Mouse (Mus musculus) gastrocnemius, adult 8-10 months (tissue): ENCODE measurements around the gene Gm20388. TPM values are rescaled to one million over a fixed set of nuclear protein-coding genes. Genes with fewer than 3 reads are reported as not detected.

Experiments
- DNase-seq, 2 experiments: peaks; one replicate each; pipeline ENCODE4 v3.0.0; 2022; ENCODE audit warnings: low spot score in 2 of 2
- total RNA-seq, 4 experiments: library from RNA; stranded (reverse); gene quantifications; 2 replicates each; pipeline ENCODE4 v1.2.4; 2022

Gene Gm20388
- total RNA-seq, 4 experiments from 2014 or later = 4.4 to 20.0 (median 7.9) TPM; not detected in 1

DNA sequence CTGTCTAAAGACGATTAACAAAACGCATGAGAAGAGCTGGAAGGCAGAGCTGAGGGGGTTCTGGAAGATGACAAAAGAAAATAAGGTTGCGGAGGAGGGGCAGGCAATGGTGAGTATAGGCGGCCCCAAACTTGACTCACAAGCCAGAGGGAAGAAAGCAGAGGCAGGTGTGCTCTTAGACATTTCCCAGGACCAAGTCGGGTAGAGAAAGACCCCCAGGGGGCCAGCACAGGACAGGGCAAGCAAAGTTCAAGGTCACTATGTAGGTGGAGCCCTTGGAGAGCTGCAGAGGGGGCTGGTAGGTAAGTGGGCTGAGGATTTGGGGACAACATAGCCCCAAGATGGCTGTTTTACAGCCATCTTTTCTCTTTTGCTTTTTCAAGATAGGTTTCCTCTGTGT lies 168.7 kb downstream of the Gm20388 start:
- DNase-seq = no peak

DNA sequence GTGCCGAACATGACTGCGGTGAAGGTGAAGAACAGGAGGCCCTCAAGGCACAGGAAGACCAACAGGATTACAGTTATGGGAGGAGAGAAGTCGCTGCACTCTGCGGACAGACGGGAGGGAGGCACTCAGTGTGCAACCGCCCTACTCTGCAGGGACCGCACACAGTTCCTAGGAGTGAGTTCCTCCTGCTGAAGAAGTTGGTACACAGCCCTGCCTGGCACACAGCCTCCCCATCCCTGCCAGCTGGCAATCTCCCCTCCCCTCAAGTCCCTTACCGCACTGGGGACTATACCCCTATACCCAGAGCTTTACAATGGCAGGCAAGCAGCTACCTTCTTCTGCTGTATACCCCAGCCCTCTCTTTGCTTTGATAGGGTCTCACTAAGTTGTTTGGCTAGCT lies 172.6 kb downstream of the Gm20388 start:
- no peak for DNase-seq

GRCm38 (mm10) chr8:120084783-120085182 lies 174.1 kb downstream of the Gm20388 start:
- DNase-seq = no peak

DNA sequence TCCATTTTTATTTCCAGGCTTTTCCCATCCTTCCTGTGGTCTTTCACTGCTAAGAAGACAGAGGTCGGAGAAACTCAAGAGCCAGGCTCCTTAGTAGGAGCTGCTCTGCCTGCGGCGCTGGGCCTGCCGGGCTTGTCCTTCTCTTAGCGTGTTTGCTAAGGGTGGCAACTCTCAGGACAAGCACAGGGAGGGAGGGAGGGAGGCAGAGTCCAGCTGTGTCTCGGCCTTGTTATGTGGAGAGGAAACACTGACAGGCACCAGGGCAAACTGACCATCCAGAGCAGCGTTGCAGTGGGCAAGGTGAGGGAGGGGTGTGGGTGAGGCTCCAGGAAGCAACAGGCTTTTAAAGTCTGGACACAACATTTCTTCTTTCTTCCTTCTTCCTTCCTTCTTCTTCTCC lies 178.9 kb downstream of the Gm20388 start:
- no peak for DNase-seq

DNA sequence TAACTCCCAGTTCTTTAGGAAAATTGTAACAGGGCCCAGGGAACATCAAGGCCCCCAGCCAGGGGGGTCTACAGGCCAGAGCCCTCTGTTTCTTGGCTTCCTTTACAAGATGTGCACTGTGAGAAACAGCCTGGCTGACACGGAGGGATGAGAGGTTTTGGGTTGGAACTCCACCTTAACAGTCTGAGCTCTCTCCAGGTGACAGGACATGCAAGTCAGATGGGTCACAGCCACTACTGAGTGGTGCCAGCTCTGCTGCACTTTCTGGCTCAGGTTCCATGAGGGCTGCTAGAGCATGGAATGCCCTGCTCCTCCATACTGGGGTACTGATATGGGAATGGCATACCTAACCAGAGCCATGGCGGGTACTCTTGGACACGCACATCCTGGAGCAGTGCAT lies 180.4 kb downstream of the Gm20388 start:
- DNase-seq = no peak

DNA sequence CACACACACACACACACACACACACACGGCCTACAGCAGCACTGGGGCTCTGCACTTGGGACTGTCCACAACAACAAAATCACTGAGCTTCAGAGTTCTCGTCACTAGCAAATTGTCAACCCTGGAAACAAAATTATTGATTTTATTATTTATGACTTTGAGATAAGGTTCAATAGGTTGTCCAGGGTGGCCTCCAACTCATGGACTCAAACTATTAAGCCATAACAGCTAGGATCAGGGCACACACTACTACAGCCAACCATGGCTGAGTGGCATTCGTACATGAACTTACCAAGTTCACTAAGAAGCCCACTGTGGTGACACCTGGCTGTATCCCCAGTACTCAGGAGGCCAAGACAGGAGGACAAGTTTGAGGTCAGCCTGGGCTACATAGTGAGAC lies 182.5 kb downstream of the Gm20388 start:
- no peak for DNase-seq

GRCm38 (mm10) chr8:120094801-120095200 lies 184.2 kb downstream of the Gm20388 start:
- no peak for DNase-seq

- no peak for DNase-seq
Observed at GRCm38 (mm10) chr8:120096486-120096885, 185.8 kb downstream of the Gm20388 start.

- no peak for DNase-seq
Observed at GRCm38 (mm10) chr8:120100388-120101067, 189.9 kb downstream of the Gm20388 start.

GRCm38 (mm10) chr8:120101068-120101972 lies 190.7 kb downstream of the Gm20388 start, which contains the start of gene Zdhhc7:
TSS of gene Zdhhc7 (minus strand) at chr8:120101482.
- DNase-seq = peak; percentile 69 to 70

GRCm38 (mm10) chr8:120103916-120104315 lies 193.3 kb downstream of the Gm20388 start:
- DNase-seq = no peak

DNA sequence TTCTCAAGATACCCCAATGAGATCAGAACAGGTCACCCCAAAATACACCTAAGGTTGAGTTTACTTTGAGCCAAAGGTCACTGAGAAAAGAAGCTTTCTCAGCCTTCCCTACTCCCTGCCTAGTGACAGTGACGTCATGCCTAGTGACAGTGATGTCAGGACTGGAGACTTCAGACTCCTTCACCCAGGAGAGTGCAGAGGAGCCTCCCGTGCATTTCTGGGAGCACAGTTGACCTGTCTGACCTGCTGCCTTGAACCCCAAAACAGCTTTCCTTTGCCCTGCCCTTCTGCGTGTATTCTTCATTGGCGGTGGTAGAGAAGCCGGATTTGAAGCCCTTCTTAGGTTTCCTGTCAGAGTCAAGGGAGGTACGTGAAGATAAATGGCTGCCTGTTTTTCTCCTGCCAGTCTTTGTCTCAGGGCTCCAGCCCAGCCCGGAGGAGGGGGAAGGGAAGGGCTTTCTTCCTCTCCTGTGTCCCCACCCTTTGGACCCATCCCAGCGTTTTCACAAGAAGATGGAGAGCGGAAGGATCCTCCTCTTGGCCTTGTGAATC lies 194.2 kb downstream of the Gm20388 start:
- DNase-seq = peak; percentile 63 to 65

- DNase-seq = peak; percentile 31 to 36
Observed at GRCm38 (mm10) chr8:120109149-120109548, 198.5 kb downstream of the Gm20388 start.

DNA sequence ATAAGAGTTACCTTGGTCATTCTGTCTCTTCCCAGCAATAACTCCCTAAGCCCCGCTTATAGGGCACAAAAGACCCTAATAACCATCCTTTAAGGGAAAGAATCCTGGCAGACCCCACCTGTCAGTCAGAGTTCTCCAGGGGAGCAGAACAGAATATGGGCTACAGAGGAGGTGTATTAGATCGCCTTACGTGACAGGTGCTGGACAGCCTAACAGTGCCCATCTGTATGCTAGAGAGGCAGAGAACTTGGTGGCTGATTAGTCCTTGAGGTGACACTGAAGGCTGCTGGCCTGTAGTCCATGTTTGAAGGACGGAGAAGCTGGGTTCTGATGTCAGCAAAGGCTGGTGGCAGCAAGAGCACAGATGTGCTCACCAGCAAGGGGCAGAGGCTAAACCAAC lies 200.3 kb downstream of the Gm20388 start:
- DNase-seq = no peak

DNA sequence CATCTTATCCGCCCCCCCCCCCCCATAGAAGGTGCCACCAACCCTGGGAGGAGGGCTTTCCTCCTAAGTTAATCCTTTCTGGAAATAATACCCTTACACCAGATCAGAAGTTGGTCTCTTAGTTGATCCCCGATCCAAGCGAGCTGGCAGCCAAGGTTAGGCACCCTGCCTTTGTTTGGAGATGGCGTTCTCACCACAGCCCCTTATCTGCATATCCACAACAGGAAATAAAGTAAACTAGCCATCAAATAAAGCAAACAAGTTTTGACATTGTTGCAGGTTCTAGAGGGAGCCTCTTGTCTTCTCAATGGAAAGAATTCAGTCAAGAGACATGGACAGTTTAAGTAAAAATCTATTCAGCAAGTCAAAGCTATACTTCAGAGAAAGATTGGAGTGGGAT lies 200.7 kb downstream of the Gm20388 start:
- no peak for DNase-seq

DNA sequence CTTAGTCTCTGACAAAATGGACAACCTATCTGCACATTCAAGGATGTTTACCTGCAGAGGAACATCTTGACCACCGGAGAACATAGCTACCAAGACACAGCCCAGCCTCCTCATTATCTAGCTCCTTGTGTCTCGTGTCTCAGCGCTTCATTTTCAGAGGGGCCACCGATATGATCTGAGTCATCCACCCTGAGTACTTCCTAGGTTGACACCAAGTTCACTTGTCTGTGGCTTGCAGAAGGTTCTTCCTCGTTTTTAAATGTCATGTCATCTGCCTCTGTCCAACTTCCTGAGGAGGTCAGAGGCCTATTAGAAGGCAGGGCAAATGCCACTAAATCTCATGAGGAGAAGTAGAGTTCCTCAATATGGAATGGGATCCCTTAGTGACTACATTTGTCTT lies 201.9 kb downstream of the Gm20388 start:
- DNase-seq = no peak

- DNase-seq = peak; percentile 31 to 45
Observed at GRCm38 (mm10) chr8:120113306-120113705, 202.7 kb downstream of the Gm20388 start.

DNA sequence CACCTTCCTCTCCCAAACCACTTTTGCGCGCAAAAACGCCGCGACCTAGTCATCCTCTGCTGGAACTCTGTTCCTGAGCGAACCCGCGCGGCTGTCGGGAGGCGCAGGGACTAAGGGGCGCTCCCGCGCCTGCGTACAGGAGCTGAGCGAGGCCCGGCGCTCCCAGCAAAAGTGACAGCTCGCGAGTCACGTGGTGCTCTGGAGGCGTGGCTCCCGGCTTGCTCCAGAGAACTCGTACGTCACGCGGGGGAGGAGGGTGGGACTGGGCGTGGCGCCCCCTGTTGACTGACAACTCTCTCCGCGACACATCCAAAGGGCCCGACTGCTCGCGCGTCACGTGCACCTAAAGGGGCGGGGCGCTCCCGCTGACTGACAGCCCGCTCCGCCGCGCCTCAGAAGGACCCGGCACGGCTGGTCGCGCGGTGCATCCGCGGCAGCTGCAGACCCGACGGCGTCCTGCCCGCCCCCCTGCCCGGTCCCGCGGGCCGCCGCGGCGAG lies 203.2 kb downstream of the Gm20388 start, which contains the start of gene 6430548M08Rik:
6430548M08Rik (plus strand) TSS at position 395 of the 498 bp plus-strand sequence.
- peak; percentile 100 for DNase-seq

DNA sequence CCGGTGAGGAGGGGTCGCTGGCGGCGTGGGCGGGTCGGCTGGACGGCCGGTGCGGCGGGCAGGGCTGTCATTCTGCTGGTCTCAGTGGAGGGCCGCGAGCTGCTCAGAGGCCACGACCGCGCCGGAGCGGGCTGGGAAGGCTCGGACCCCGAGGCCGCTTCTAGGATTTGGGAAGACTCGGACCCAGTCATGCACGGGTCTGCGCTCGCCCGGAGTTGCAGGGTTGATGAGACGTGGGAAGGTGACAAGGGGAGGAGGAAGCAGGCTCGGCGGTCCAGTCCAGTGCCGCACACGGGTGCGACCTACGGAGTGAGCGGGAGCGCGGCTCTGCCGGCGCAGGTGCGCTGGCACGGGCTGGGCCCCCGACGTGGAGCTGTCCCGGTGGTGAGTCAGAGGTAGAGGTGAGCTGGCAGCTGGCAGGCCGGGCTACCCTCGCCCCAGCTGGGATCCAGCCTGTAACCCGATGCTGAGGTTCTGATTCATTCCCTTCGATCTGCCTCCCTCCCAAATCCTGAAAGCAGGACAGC lies 203.7 kb downstream of the Gm20388 start:
- DNase-seq = peak in 1 of 2 experiments; percentile 28

DNA sequence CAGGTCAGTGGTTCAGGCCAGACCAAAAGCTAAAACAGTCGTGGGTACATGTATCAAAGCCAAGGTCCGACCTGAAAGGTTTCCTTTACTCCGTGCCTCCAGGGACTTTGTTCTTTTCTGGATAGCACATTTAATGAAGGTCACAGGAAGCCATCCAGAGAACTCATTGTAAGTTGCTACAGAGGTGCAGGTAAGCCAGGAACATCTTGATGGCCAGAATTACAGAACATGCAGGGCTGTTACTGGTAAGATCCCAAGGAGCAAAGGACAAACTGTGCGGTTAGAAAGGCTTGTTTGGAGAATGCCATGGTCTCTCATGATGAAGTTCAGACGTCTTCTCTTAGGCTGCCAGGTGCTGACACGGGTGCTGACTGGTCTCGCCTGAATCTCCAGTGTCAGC lies 206.0 kb downstream of the Gm20388 start:
- DNase-seq = no peak

DNA sequence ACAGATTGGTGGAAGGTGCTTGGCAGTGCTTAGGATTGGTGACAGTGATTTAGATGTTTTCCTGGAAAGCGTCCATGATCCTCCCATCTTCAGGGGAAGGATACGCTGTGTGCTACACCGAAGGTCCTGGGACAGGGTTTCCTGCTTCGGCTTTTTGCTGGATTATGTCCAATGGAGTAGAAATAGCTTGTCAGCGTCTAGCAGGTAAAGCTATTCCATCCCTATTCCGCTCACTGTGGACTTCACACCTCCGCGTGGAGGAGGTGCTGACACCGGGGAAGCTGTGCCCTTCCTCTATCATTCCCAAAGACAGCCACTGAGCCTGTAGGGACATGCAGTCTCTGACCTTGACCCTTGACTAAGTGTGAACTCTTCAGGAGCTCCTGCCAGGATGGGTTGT lies 207.5 kb downstream of the Gm20388 start:
- DNase-seq = no peak

DNA sequence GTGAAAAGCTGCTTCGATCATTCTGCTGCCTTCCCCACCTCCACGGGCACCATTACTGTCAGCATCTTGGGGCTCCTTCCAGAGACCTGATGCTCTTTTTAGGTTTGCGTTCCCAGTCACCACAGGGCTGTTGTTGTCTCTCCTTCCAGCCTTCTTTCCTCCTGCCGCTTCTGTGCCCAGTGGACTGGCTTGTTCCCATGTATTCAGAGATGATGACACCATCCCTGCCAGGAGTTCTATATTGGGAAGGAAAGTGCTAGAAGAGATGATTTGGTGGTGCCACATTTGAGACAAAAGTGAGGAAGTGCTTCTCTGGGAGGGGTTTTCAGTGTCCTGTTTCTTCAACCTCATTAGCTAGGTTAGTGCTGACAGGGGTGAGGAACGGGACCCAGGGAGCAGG lies 208.2 kb downstream of the Gm20388 start:
- DNase-seq = no peak
